Mouse (Mus musculus): ENCODE results near the gene Slc34a3. TPM values are rescaled to one million over a fixed set of nuclear protein-coding genes. Genes with fewer than 3 reads are reported as not detected.

The Slc34a3 gene
- polyA plus RNA-seq, 1 experiment from 2014 or later = not detected

- no peak overlapping the region for H3K9ac ChIP-seq
- no peak overlapping the region for H3K27ac ChIP-seq
- 19% methylated on average over 55 of the region's 55 CpGs for WGBS
- peaks cover 13% of the 10 kb centered on the region for H3K36me3 ChIP-seq (replicated peaks)
- no peak for ATAC-seq (replicated peaks)
- 0 out of 2 replicates have a peak, but pooled peaks cover 5% of the 10 kb centered on the region for H3K4me1 ChIP-seq
- no peak overlapping the region for H3K4me3 ChIP-seq
- H3K9me3 ChIP-seq = no peaks in the 10 kb centered on the region
- peaks cover 29% of the 10 kb centered on the region for H3K27me3 ChIP-seq (replicated peaks)
- peak overlapping the region; percentile 24; the same call in 1 of the 2 replicates for H3K4me2 ChIP-seq
Observed at GRCm38 (mm10) chr2:25195211-25196156, 38.7 kb downstream of the Slc34a3 start.

- Histone ChIP-seq H3K4me1 (0 out of 2 replicates have a peak, but pooled peaks cover 5% of the 10 kb centered on the region), H3K9ac (no peak overlapping the region), H3K27me3 (replicated peaks) (peaks cover 29% of the 10 kb centered on the region), H3K27ac (no peak overlapping the region), H3K9me3 (no peaks in the 10 kb centered on the region), H3K4me2 (no peak overlapping the region), H3K4me3 (no peak overlapping the region), H3K36me3 (replicated peaks) (peaks cover 4% of the 10 kb centered on the region)
- no peak for ATAC-seq (replicated peaks)
- WGBS = 87% methylated on average over 17 of the region's 17 CpGs
Observed at GRCm38 (mm10) chr2:25194486-25195171, 39.5 kb downstream of the Slc34a3 start.

DNA sequence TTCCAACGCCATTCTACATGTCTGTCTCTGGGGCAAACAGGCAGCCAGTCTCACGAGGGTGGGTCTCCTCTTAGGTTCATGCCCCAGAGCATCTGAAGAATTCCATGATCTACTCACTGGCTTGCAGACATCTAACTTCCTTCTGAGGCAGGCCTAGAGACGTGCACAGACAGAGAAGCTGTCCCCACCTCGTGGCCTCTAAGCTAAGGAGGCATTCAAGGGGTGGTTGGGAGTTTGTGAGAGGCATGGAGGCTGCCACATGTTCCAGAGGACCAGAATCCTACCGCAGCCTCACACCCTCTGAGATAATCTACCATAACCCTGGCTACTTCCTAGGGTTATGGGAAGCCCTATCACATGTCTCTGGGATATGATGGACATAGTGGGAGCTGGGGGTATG, 40.2 kb downstream of the Slc34a3 start:
- Histone ChIP-seq H3K4me2 (no peak overlapping the region), H3K4me3 (no peak overlapping the region), H3K36me3 (replicated peaks) (peaks cover 2% of the 10 kb centered on the region; the same call in 1 of the 2 replicates), H3K9ac (no peak overlapping the region), H3K27me3 (replicated peaks) (peaks cover 29% of the 10 kb centered on the region), H3K27ac (no peak overlapping the region), H3K4me1 (0 out of 2 replicates have a peak, but pooled peaks cover 5% of the 10 kb centered on the region), H3K9me3 (no peaks in the 10 kb centered on the region)
- 76% methylated on average over 5 of the region's 5 CpGs for WGBS
- ATAC-seq (replicated peaks) = no peak

- Histone ChIP-seq H3K9ac (no peak overlapping the region), H3K36me3 (replicated peaks) (no peaks in the 10 kb centered on the region), H3K27ac (no peak overlapping the region), H3K4me2 (no peak overlapping the region), H3K4me1 (0 out of 2 replicates have a peak, but pooled peaks cover 5% of the 10 kb centered on the region), H3K9me3 (no peaks in the 10 kb centered on the region), H3K27me3 (replicated peaks) (peaks cover 29% of the 10 kb centered on the region), H3K4me3 (no peak overlapping the region)
- 3% methylated on average over 6 of the region's 6 CpGs for WGBS
- ATAC-seq (replicated peaks) = peak; percentile 79
Observed at GRCm38 (mm10) chr2:25193330-25193770, 40.8 kb downstream of the Slc34a3 start.

- no peak for ATAC-seq (replicated peaks)
- WGBS = 82% methylated on average over 6 of the region's 6 CpGs
Observed at GRCm38 (mm10) chr2:25187841-25188240, 46.3 kb downstream of the Slc34a3 start.

DNA sequence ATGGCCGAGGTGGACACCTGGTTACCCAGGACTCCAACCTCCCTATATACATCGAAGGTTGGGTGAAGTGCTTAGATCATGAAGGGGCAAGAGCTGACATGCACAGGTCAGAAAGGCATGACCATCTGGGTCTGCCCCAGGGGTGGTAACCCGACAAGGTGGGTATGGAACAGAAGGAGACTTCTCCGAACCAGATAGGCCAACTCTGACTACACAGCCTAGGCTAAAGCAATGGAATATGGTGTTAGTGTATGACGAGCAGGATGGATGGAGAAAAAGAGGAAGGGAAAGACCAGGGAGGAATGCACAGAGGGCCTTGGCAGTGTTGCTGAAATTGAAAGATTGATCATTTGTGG, 47.6 kb downstream of the Slc34a3 start:
- no peaks in the 10 kb centered on the region for H3K27me3 ChIP-seq (replicated peaks)
- no peak overlapping the region for H3K9ac ChIP-seq
- no peak; the same call in 1 of the 2 replicates for ATAC-seq (replicated peaks)
- H3K36me3 ChIP-seq (replicated peaks) = no peaks in the 10 kb centered on the region
- H3K9me3 ChIP-seq = no peaks in the 10 kb centered on the region
- H3K27ac ChIP-seq = peak overlapping the region; percentile 86; the same call in 1 of the 2 replicates
- WGBS = 25% methylated on average over 5 of the region's 5 CpGs
- H3K4me1 ChIP-seq = peaks cover 23% of the 10 kb centered on the region
- peak overlapping the region; percentile 45 for H3K4me3 ChIP-seq
- H3K4me2 ChIP-seq = peak overlapping the region; percentile 82

More at GRCm38 (mm10) chr2:25187841-25188240, 46.3 kb downstream of the Slc34a3 start:
- H3K4me3 ChIP-seq = no peak overlapping the region
- no peak overlapping the region for H3K9ac ChIP-seq
- H3K27me3 ChIP-seq (replicated peaks) = no peaks in the 10 kb centered on the region
- H3K27ac ChIP-seq = no peak overlapping the region
- no peak overlapping the region for H3K4me2 ChIP-seq
- H3K36me3 ChIP-seq (replicated peaks) = no peaks in the 10 kb centered on the region
- peaks cover 11% of the 10 kb centered on the region; the same call in 1 of the 2 replicates for H3K4me1 ChIP-seq
- H3K9me3 ChIP-seq = no peaks in the 10 kb centered on the region

DNA sequence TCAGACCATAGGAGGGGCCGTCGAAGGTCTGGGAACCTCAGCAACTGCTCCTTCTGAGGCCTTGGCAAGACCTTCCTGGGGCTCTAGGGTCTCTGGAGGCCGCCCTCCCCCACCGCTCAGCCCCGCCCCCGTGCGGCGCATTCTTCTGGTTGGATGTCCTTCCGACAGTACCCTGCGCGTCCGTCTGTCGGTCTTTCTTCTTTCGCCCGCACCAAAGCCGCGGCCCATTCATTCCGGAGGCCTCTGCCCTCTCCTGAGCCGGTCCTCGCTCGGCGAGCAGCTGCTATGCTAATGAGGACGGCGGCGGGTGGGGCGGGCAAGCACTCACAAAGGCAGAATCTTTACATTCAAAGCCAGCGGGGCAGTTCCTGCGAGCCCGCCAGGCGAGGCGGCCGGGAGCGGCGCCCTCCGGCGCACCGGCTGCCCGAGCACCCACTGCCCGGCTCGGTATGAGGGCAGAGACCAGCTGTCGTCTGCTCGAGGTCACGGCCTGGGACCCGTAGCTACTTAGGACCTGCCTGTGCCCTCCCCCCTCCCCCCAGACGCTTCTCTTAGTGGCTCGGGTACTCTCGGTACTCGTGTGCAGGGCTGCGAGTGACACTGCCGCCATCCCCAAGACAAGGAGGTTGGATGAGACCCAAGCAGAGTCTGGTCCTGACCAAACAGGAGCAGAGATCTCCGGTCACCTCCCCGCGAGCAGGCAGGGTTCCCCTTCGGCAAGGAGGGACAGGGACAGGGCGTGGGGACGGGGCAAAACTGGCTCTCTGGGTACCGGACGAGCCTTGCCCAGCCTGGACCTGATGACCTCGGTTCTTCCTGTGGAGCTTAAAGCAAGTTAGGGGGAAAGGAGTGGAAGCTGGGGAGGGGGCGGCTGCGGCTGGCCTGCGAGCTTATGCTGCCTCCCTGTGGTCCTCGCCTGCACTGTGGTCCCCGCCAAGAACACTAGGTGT, 48.3 kb downstream of the Slc34a3 start:
- no peaks in the 10 kb centered on the region for H3K36me3 ChIP-seq (replicated peaks)
- H3K9ac ChIP-seq = peak overlapping the region; percentile 58
- peaks cover 29% of the 10 kb centered on the region for H3K4me1 ChIP-seq
- peak; percentile 72 for ATAC-seq (replicated peaks)
- no peaks in the 10 kb centered on the region for H3K9me3 ChIP-seq
- H3K4me3 ChIP-seq = peak overlapping the region; percentile 45
- peak overlapping the region; percentile 86 for H3K27ac ChIP-seq
- no peaks in the 10 kb centered on the region for H3K27me3 ChIP-seq (replicated peaks)
- WGBS = under 1% methylated on average over 61 of the region's 64 CpGs
- H3K4me2 ChIP-seq = peak overlapping the region; percentile 82

DNA sequence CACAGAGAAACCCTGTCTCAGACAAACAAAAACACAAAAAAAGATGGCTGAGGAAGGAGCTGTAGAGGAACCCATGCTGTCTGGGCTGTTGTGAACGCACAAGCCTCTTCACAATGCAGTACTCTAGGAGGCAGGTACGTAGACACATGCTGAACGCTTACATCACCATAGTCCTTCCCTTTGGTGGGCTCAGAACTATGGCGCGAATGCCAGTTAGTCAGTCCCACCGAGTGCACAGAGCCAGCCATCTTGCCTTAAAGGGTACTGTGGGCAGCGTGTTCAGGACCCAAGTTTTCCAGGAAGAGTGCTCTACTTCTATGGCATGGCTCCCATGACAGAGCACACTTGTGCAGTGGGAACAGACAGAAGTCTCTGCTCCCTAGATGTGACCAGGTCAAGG, 49.7 kb downstream of the Slc34a3 start:
- H3K9me3 ChIP-seq = no peaks in the 10 kb centered on the region
- H3K4me1 ChIP-seq = peaks cover 35% of the 10 kb centered on the region
- H3K27me3 ChIP-seq (replicated peaks) = no peaks in the 10 kb centered on the region
- ATAC-seq (replicated peaks) = no peak
- H3K27ac ChIP-seq = 0 out of 2 replicates have a peak overlapping the region, but pooled peaks have one; percentile 86
- no peak overlapping the region for H3K9ac ChIP-seq
- 89% methylated on average over 7 of the region's 7 CpGs for WGBS
- no peaks in the 10 kb centered on the region for H3K36me3 ChIP-seq (replicated peaks)
- H3K4me3 ChIP-seq = no peak overlapping the region
- H3K4me2 ChIP-seq = 0 out of 2 replicates have a peak overlapping the region, but pooled peaks have one; percentile 82

DNA sequence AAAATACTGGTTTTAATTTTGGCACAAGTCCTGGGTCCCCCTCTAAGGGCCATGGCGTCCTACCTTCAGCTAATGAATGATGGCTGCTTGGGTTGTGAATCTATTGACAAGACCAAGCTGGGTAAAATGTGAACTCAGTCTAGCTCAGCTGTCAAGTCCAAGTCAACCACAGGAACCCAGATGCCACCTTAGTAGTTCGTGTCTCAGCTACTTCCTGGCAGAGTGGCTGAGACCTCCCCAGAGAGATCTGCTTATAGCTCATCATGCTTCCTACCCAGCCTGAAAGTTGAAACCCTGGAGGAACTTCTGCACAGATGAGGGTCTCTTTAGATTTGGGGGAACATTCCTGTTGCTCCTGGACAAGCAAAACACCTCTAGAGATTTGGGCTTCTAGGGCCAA, 50.8 kb downstream of the Slc34a3 start:
- no peaks in the 10 kb centered on the region for H3K36me3 ChIP-seq (replicated peaks)
- H3K4me1 ChIP-seq = peaks cover 38% of the 10 kb centered on the region
- H3K27me3 ChIP-seq (replicated peaks) = no peaks in the 10 kb centered on the region
- WGBS = 49% methylated on average over 2 of the region's 2 CpGs
- no peak for ATAC-seq (replicated peaks)
- peak overlapping the region; percentile 77 for H3K4me2 ChIP-seq
- no peak overlapping the region for H3K9ac ChIP-seq
- no peaks in the 10 kb centered on the region for H3K9me3 ChIP-seq
- H3K4me3 ChIP-seq = peak overlapping the region; percentile 65
- no peak overlapping the region for H3K27ac ChIP-seq

- Histone ChIP-seq H3K9me3 (no peaks in the 10 kb centered on the region), H3K4me3 (peak overlapping the region; percentile 65), H3K27ac (peak overlapping the region; percentile 57), H3K4me1 (peaks cover 43% of the 10 kb centered on the region), H3K9ac (no peak overlapping the region; the same call in 1 of the 2 replicates), H3K27me3 (replicated peaks) (no peaks in the 10 kb centered on the region), H3K4me2 (peak overlapping the region; percentile 77), H3K36me3 (replicated peaks) (no peaks in the 10 kb centered on the region)
- WGBS = 4% methylated on average over 6 of the region's 6 CpGs
- no peak for ATAC-seq (replicated peaks)
Observed at GRCm38 (mm10) chr2:25182664-25183063, 51.5 kb downstream of the Slc34a3 start.

DNA sequence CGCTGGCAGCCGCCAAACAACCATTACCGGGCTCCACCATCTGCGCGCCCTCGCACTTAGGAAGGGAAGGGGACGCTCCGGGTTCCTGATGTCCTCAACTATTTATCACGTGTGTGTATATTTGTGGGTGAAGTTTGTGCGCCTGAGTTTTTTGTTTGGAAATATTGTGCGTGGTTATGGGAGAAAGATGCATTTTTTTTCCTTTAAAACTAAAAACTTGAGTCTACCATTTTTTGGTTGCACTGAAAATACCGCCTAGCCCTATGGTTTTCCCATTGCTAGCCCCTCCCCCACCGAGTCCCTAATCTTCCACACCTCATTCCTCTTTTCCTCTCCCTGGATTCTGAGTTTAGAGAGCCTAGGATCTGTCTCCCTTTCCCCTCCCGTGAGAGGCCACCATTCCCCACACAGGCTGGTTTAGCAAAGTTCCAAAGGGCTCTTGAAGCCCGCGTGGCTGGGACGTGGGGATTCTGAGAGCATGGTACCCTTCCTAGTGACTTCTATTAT, 52.2 kb downstream of the Slc34a3 start:
- H3K4me1 ChIP-seq = peaks cover 50% of the 10 kb centered on the region
- no peak for ATAC-seq (replicated peaks)

More for the DNA sequence above, 52.2 kb downstream of the Slc34a3 start:
- peak overlapping the region; percentile 77 for H3K4me2 ChIP-seq
- no peaks in the 10 kb centered on the region for H3K36me3 ChIP-seq (replicated peaks)
- 0% methylated on average over 17 of the region's 17 CpGs for WGBS
- no peaks in the 10 kb centered on the region for H3K9me3 ChIP-seq
- no peaks in the 10 kb centered on the region for H3K27me3 ChIP-seq (replicated peaks)
- H3K9ac ChIP-seq = peak overlapping the region; percentile 53
- H3K4me3 ChIP-seq = peak overlapping the region; percentile 65
- H3K27ac ChIP-seq = peak overlapping the region; percentile 79
